Mouse (Mus musculus) liver, adult 2 months (tissue): ENCODE results near the gene Kmt2a. TPM values are rescaled to one million over a fixed set of nuclear protein-coding genes. Genes with fewer than 3 reads are reported as not detected.

Source experiments
- DNase-seq: peaks from one replicate; pipeline ENCODE4 v3.0.0-alpha.2; 2011; ENCODE audit warnings: low read depth, low spot score; ENCODE audit errors: extremely low read depth
- H3K27ac ChIP-seq: fragments of 200-500 bp; replicated peaks from 2 replicates; pipeline ENCODE4 v1.5.1; 2012; ENCODE audit warnings: low read depth, mild to moderate bottlenecking, control low read depth, inconsistent platforms, low read length; ENCODE audit not compliant: insufficient read depth
- H3K27me3 ChIP-seq: fragments of 200-500 bp; 2 replicates; pipeline ENCODE4 v1.6.1; 2012; ENCODE audit warnings: mild to moderate bottlenecking, moderate library complexity, low read length, inconsistent platforms; ENCODE audit not compliant: control insufficient read depth, insufficient read depth
- H3K36me3 ChIP-seq: fragments of 200-500 bp; 2 replicates; pipeline ENCODE4 v1.6.1; 2012; ENCODE audit warnings: low read length, inconsistent platforms; ENCODE audit not compliant: control insufficient read depth, insufficient read depth
- H3K4me1 ChIP-seq: fragments of 200-500 bp; 2 replicates; pipeline ENCODE4 v1.6.1; 2011; ENCODE audit warnings: low read length; ENCODE audit not compliant: control insufficient read depth, insufficient read depth
- H3K4me3 ChIP-seq: fragments of 200-500 bp; 2 replicates; pipeline ENCODE4 v1.5.1; 2011; ENCODE audit warnings: low read depth, mild to moderate bottlenecking, control low read depth, low read length, moderate library complexity; ENCODE audit not compliant: insufficient read depth
- H3K79me2 ChIP-seq: fragments of 200-500 bp; 2 replicates; pipeline ENCODE4 v1.6.1; 2012; ENCODE audit warnings: inconsistent platforms, mild to moderate bottlenecking, low read length, moderate library complexity; ENCODE audit not compliant: control insufficient read depth, insufficient read depth
- H3K9ac ChIP-seq: fragments of 200-500 bp; 2 replicates; pipeline ENCODE4 v1.6.1; 2012; ENCODE audit warnings: low read depth, mild to moderate bottlenecking, control low read depth, inconsistent platforms, low read length
- CTCF ChIP-seq: fragments of 200-500 bp; IDR thresholded peaks from 2 replicates; pipeline ENCODE4 v1.5.1; 2011; ENCODE audit warnings: low read depth, low read length, control low read depth
- POLR2A ChIP-seq: fragments of 200-500 bp; IDR thresholded peaks from 2 replicates; pipeline ENCODE4 v1.6.1; 2011; ENCODE audit warnings: low read length, control low read depth; ENCODE audit not compliant: insufficient read depth; ENCODE audit errors: extremely low read depth
- WGBS: fragments of 180-500 bp; shearing (Covaris S2); methylation state at CpG from one replicate; pipeline ENCODE4 v1.1.7; 2018; 5-methylcytosine and 5-hydroxymethylcytosine counted together
- polyA plus RNA-seq: library from polyadenylated mRNA; depleted of rRNA; stranded (reverse); fragments of >200 nt; gene quantifications from 2 replicates; pipeline ENCODE4 v1.2.3, GENCODE M21; 2012
- total RNA-seq: library from RNA; depleted of rRNA; stranded (reverse); fragments of >200 nt; gene quantifications from 2 replicates; pipeline ENCODE4 v1.2.3, GENCODE M21; 2014

Kmt2a gene
- total and polyA plus RNA-seq, 2 experiments: 1.9 to 5.3 TPM

DNA sequence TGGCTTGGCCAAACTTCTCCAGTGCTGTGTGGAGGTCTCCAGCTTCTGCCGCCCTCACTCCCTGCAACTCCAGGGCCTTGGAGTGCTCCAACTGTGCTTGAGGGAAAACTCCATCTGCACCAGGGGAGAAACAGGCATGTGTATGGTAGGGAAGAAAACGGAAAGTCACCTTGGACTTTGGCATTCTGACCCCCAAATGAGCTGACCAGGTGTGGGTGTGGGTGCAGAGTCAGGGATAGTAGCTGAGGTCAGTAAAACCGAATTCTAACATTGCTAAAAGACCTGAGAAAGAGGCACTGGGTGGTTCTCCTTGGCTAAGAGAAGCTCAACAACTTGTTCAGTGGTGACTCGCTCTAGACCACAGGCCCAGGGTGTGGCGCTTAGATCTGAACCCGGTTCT lies 79.4 kb downstream of the Kmt2a start:
- TF ChIP-seq POLR2A (no peak), CTCF (no peak)
- Histone ChIP-seq H3K27me3 (no peaks in the 10 kb centered on the region), H3K4me3 (peak overlapping the region; percentile 58), H3K9ac (peak overlapping the region; percentile 70), H3K27ac (peak overlapping the region; percentile 91), H3K4me1 (peaks cover 20% of the 10 kb centered on the region), H3K36me3 (peaks cover 17% of the 10 kb centered on the region; the same call in 1 of the 2 replicates), H3K79me2 (peaks cover 7% of the 10 kb centered on the region; the same call in 1 of the 2 replicates)
- 15% methylated on average over 6 of the region's 6 CpGs for WGBS
- peak; percentile 79 for DNase-seq

DNA sequence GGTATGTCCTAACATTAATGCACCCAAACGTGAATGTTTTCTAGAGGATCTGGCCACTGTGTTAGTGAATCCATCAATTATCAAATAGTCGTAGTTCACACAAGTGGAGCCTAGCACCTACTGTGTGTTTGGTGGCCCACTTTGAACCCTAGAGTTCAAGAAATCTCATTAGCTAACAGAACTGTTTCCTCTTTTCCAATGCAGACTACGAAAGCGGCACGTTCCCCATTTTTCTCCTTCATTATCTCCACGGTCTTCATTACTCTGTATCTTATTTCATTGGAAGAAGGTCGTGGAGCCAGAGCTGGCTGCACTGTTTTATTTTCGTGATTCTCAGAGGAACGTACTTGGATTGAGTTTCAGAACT lies 81.2 kb downstream of the Kmt2a start:
- DNase-seq: no peak
- no peaks in the 10 kb centered on the region for H3K27me3 ChIP-seq
- TF ChIP-seq POLR2A: no peak
- no peak for TF ChIP-seq CTCF
- H3K9ac ChIP-seq: peak overlapping the region; percentile 70
- H3K27ac ChIP-seq: peak overlapping the region; percentile 91
- H3K79me2 ChIP-seq: peaks cover 7% of the 10 kb centered on the region; the same call in 1 of the 2 replicates
- peaks cover 19% of the 10 kb centered on the region; the same call in 1 of the 2 replicates for H3K36me3 ChIP-seq
- peak overlapping the region; percentile 58 for H3K4me3 ChIP-seq
- peaks cover 20% of the 10 kb centered on the region for H3K4me1 ChIP-seq
- 8% methylated on average over 9 of the region's 9 CpGs for WGBS

DNA sequence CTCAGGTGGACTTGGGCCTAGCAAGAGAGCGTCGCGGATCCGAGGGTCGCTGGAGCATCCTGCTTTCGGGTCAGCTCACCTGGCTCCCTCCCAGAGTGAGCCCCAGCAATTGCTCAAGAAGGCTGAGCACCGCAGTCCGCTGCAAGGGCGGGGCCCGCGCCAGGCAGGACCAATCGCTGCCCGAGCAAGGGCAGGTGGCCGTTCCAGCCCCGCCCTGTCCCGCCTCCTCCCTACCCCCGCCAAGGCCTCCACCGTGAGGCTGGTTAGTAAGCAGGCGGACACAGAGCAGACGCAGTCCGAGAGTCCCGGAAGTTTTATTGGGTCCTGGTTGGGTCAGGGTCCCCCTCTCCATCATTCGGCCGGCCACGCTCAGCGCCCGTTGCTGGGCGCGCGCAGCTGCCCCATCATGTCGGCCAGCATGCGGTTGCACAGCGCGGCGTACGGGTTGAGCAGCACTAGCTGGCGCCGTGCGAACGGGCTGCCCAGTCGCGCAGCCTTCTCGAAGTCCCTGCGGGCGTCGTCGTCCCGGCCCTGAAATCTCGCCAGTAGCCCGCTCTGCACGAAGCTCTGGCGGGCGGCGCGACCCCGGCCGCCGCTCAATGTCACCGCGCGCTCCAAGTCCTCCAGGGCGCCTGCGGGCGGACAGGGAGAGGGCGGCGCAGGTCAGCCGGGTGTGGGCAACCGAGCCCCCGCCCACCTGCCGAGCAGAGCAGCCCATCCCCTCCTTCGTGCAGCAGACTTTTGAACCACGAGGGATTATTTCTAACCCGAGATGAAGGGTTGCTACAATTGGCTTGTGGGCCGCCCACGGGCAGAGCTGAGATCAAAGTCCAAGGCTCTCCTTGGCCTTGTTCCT lies 81.8 kb downstream of the Kmt2a start, which contains the start of gene Tmem25:
Gene Tmem25, minus strand, starts transcription at position 206 of the 856 bp plus-strand sequence.
- Histone ChIP-seq H3K27ac (peak within 1 kb of the TSS; percentile 91), H3K9ac (peak within 1 kb of the TSS; percentile 89), H3K79me2 (peaks cover 7% of the 10 kb centered on the region; the same call in 1 of the 2 replicates), H3K4me3 (peak within 1 kb of the TSS; percentile 64), H3K36me3 (peaks cover 19% of the 10 kb centered on the region; the same call in 1 of the 2 replicates), H3K4me1 (peaks cover 18% of the 10 kb centered on the region), H3K27me3 (no peaks in the 10 kb centered on the region)
- TF ChIP-seq POLR2A (peak; percentile 84), CTCF (0 out of 2 replicates have a peak, but pooled peaks have one; percentile 5)
- under 1% methylated on average over 75 of the region's 75 CpGs for WGBS
- peak; percentile 96 for DNase-seq

DNA sequence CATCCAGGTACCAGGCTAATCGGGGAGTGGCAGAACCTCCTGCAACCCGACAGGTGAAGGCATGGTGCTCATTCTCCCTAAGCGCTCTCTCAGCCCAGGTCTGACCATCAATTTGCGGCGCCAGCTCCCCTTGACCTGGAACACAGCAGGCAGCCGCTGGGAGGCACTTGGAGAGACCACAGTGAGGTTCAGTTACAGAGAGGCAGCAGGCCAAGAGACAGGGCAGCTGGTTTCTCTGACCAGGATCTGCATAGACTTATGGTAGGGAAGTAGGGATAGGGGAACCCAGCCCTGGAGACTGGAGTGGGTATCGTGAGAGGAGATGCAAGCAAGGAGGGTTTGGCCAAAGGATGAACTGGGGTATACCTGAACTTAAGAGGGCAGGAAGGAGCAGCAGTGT lies 82.8 kb downstream of the Kmt2a start:
- H3K4me3 ChIP-seq: no peak overlapping the region
- H3K9ac ChIP-seq: peak overlapping the region; percentile 36
- peak overlapping the region; percentile 27; the same call in 1 of the 2 replicates for H3K27ac ChIP-seq
- H3K79me2 ChIP-seq: peaks cover 7% of the 10 kb centered on the region; the same call in 1 of the 2 replicates
- no peak for TF ChIP-seq CTCF
- no peak for TF ChIP-seq POLR2A
- WGBS: 65% methylated on average over 7 of the region's 7 CpGs
- peaks cover 24% of the 10 kb centered on the region; the same call in 1 of the 2 replicates for H3K36me3 ChIP-seq
- DNase-seq: no peak
- no peaks in the 10 kb centered on the region for H3K27me3 ChIP-seq
- peaks cover 15% of the 10 kb centered on the region for H3K4me1 ChIP-seq

DNA sequence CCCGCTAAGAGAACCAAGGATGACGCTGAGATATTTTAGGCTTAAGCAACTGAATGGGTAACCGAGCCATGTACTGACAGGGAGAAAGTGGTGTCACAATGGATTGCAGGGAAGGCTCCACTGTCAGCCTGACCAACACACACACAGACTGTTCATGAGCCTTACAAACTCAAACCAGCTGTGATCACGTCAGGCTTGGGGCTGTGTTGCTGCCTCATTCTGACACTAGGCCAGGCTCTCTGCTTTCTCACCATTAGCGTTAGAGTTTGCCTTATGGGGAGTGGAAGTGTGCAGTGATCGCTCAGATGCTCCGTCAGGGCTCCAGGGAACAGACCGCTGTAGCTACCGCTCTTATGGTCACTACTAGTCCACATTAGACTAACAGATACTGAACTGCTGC lies 88.3 kb downstream of the Kmt2a start:
- H3K27me3 ChIP-seq: no peaks in the 10 kb centered on the region
- WGBS: 81% methylated on average over 9 of the region's 9 CpGs
- no peak overlapping the region for H3K9ac ChIP-seq
- TF ChIP-seq CTCF: no peak
- TF ChIP-seq POLR2A: no peak
- H3K4me3 ChIP-seq: no peak overlapping the region
- no peaks in the 10 kb centered on the region for H3K4me1 ChIP-seq
- H3K27ac ChIP-seq: no peak overlapping the region
- H3K79me2 ChIP-seq: no peaks in the 10 kb centered on the region
- no peak for DNase-seq
- peaks cover 27% of the 10 kb centered on the region for H3K36me3 ChIP-seq
